Mouse (Mus musculus): Measurements from ENCODE around the gene Hoxa2. TPM values are rescaled to one million over a fixed set of nuclear protein-coding genes. Genes with fewer than 3 reads are reported as not detected.

The Hoxa2 gene
- polyA plus RNA-seq, 2 experiments, result 1.0 to 3.1 TPM

GRCm38 (mm10) chr6:52211961-52212360 lies 47.3 kb upstream of the Hoxa2 start:
- Histone ChIP-seq H3K9ac (ENCODE audit: low read depth, low read length, severe bottlenecking) (peak overlapping the region; percentile 84), H3K9me3 (ENCODE audit: control insufficient read depth, low read length) (no peaks in the 10 kb centered on the region), H3K27me3 (ENCODE audit: control insufficient read depth, insufficient read depth, low read length) (peaks cover 35% of the 10 kb centered on the region), H3K36me3 (ENCODE audit: control insufficient read depth, insufficient read depth, low read length) (no peaks in the 10 kb centered on the region), H3K4me1 (ENCODE audit: control insufficient read depth, insufficient read depth, low read length) (peaks cover 45% of the 10 kb centered on the region), H3K27ac (replicated peaks; ENCODE audit: low read depth, low read length) (peak overlapping the region; percentile 91), H3K4me2 (replicated peaks; ENCODE audit: low read depth, low read length, severe bottlenecking) (peak overlapping the region; percentile 75), H3K4me3 (replicated peaks; ENCODE audit: low read length) (peak overlapping the region; percentile 65)
- ATAC-seq (ENCODE audit: low FRiP score, low read depth) (no peak), DNase-seq (ENCODE audit: low spot score) (no peak)
- WGBS, result 0% methylated on average over 13 of the region's 13 CpGs
- TF ChIP-seq POLR2A (IDR thresholded peaks at IDR 0.05; ENCODE audit: borderline replicate concordance, extremely low read depth, insufficient read depth, insufficient read length), result 0 out of 2 replicates have a peak, but pooled peaks have one; percentile 1

- peak overlapping the region; percentile 91 for H3K27ac ChIP-seq (replicated peaks; ENCODE audit: low read depth, low read length)
- peak overlapping the region; percentile 84 for H3K9ac ChIP-seq (ENCODE audit: low read depth, low read length, severe bottlenecking)
- under 1% methylated on average over 36 of the region's 37 CpGs for WGBS
- H3K27me3 ChIP-seq (ENCODE audit: control insufficient read depth, insufficient read depth, low read length), result peaks cover 38% of the 10 kb centered on the region
- H3K4me3 ChIP-seq (replicated peaks; ENCODE audit: low read length), result peak overlapping the region; percentile 65
- H3K36me3 ChIP-seq (ENCODE audit: control insufficient read depth, insufficient read depth, low read length), result 0 out of 2 replicates have a peak, but pooled peaks cover 2% of the 10 kb centered on the region
- peak; percentile 45; the same call in 1 of the 2 replicates for ATAC-seq (ENCODE audit: low FRiP score, low read depth)
- no peaks in the 10 kb centered on the region for H3K9me3 ChIP-seq (ENCODE audit: control insufficient read depth, low read length)
- peak overlapping the region; percentile 75 for H3K4me2 ChIP-seq (replicated peaks; ENCODE audit: low read depth, low read length, severe bottlenecking)
- peak; percentile 91 for DNase-seq (ENCODE audit: low spot score)
- H3K4me1 ChIP-seq (ENCODE audit: control insufficient read depth, insufficient read depth, low read length), result peaks cover 50% of the 10 kb centered on the region
- peak; percentile 73; the same call in 1 of the 2 replicates for TF ChIP-seq POLR2A (IDR thresholded peaks at IDR 0.05; ENCODE audit: borderline replicate concordance, extremely low read depth, insufficient read depth, insufficient read length)
Observed at GRCm38 (mm10) chr6:52211170-52211935, 46.7 kb upstream of the Hoxa2 start.

- peaks cover 30% of the 10 kb centered on the region for H3K27me3 ChIP-seq (ENCODE audit: control insufficient read depth, insufficient read depth, low read length)
- 24% methylated on average over 12 of the region's 12 CpGs for WGBS
- peaks cover 52% of the 10 kb centered on the region for H3K4me1 ChIP-seq (ENCODE audit: control insufficient read depth, insufficient read depth, low read length)
- H3K9ac ChIP-seq (ENCODE audit: low read depth, low read length, severe bottlenecking), result peak overlapping the region; percentile 52
- peaks cover 18% of the 10 kb centered on the region; the same call in 1 of the 2 replicates for H3K36me3 ChIP-seq (ENCODE audit: control insufficient read depth, insufficient read depth, low read length)
- ATAC-seq (ENCODE audit: low FRiP score, low read depth), result no peak
- no peak for DNase-seq (ENCODE audit: low spot score)
- H3K4me3 ChIP-seq (replicated peaks; ENCODE audit: low read length), result peak overlapping the region; percentile 39
- no peak overlapping the region for H3K27ac ChIP-seq (replicated peaks; ENCODE audit: low read depth, low read length)
- peak overlapping the region; percentile 75 for H3K4me2 ChIP-seq (replicated peaks; ENCODE audit: low read depth, low read length, severe bottlenecking)
- no peak for TF ChIP-seq POLR2A (IDR thresholded peaks at IDR 0.05; ENCODE audit: borderline replicate concordance, extremely low read depth, insufficient read depth, insufficient read length)
- H3K9me3 ChIP-seq (ENCODE audit: control insufficient read depth, low read length), result no peaks in the 10 kb centered on the region
Observed at GRCm38 (mm10) chr6:52209685-52210046, 45.0 kb upstream of the Hoxa2 start.

- peaks cover 26% of the 10 kb centered on the region; the same call in 1 of the 2 replicates for H3K27me3 ChIP-seq (ENCODE audit: control insufficient read depth, insufficient read depth, low read length)
- DNase-seq (ENCODE audit: low spot score), result no peak
- TF ChIP-seq POLR2A (IDR thresholded peaks at IDR 0.05; ENCODE audit: borderline replicate concordance, extremely low read depth, insufficient read depth, insufficient read length), result no peak
- H3K9ac ChIP-seq (ENCODE audit: low read depth, low read length, severe bottlenecking), result peak overlapping the region; percentile 52
- H3K36me3 ChIP-seq (ENCODE audit: control insufficient read depth, insufficient read depth, low read length), result peaks cover 21% of the 10 kb centered on the region; the same call in 1 of the 2 replicates
- peak overlapping the region; percentile 39 for H3K4me3 ChIP-seq (replicated peaks; ENCODE audit: low read length)
- ATAC-seq (ENCODE audit: low FRiP score, low read depth), result no peak
- no peaks in the 10 kb centered on the region for H3K9me3 ChIP-seq (ENCODE audit: control insufficient read depth, low read length)
- WGBS, result 13% methylated on average over 18 of the region's 18 CpGs
- no peak overlapping the region for H3K27ac ChIP-seq (replicated peaks; ENCODE audit: low read depth, low read length)
- peaks cover 58% of the 10 kb centered on the region for H3K4me1 ChIP-seq (ENCODE audit: control insufficient read depth, insufficient read depth, low read length)
- peak overlapping the region; percentile 75 for H3K4me2 ChIP-seq (replicated peaks; ENCODE audit: low read depth, low read length, severe bottlenecking)
Observed at GRCm38 (mm10) chr6:52208868-52209684, 44.4 kb upstream of the Hoxa2 start.

All from limb, embryonic 14.5 days (tissue).